Mouse (Mus musculus) thymus, postnatal 0 days (tissue): ENCODE data around the gene Calm3. TPM values are rescaled to one million over a fixed set of nuclear protein-coding genes. Genes with fewer than 3 reads are reported as not detected.

ENCODE experiments used
- DNase-seq: peaks from one replicate; pipeline ENCODE4 v3.0.0-alpha.2; 2015; ENCODE audit warnings: low spot score
- polyA plus RNA-seq: library from polyadenylated mRNA; unstranded; fragments of >200 nt; fragmentation: Nextera tagmentation; extraction: Ambion mirVana; gene quantifications from 2 replicates; pipeline ENCODE4 v1.2.1, GENCODE M21; 2015

The Calm3 gene
- polyA plus RNA-seq, 1 experiment from 2014 or later, result 201 TPM

- peak; percentile 84 for DNase-seq
Observed at GRCm38 (mm10) chr7:16891641-16892351, 32.1 kb downstream of the Calm3 start, which contains the start of gene Gng8. Gene Gng8, plus strand, starts transcription at chr7:16891786.

- no peak for DNase-seq
Observed at GRCm38 (mm10) chr7:16890944-16891343, 33.0 kb downstream of the Calm3 start.

GRCm38 (mm10) chr7:16890536-16890935, 33.4 kb downstream of the Calm3 start:
- DNase-seq, result no peak

- no peak for DNase-seq
Observed at GRCm38 (mm10) chr7:16885905-16886304, 38.0 kb downstream of the Calm3 start.

- DNase-seq, result peak; percentile 25
Observed at GRCm38 (mm10) chr7:16885271-16885776, 38.6 kb downstream of the Calm3 start.

- no peak for DNase-seq
Observed at GRCm38 (mm10) chr7:16884334-16884733, 39.6 kb downstream of the Calm3 start.

GRCm38 (mm10) chr7:16883162-16883561, 40.8 kb downstream of the Calm3 start:
- DNase-seq, result no peak

GRCm38 (mm10) chr7:16880615-16881014, 43.3 kb downstream of the Calm3 start:
- DNase-seq, result no peak

GRCm38 (mm10) chr7:16879796-16880547, 43.9 kb downstream of the Calm3 start:
- DNase-seq, result no peak

GRCm38 (mm10) chr7:16877717-16878116, 46.2 kb downstream of the Calm3 start:
- no peak for DNase-seq

- no peak for DNase-seq
Observed at GRCm38 (mm10) chr7:16876608-16877007, 47.3 kb downstream of the Calm3 start.

- DNase-seq, result no peak
Observed at GRCm38 (mm10) chr7:16876006-16876405, 47.9 kb downstream of the Calm3 start.

- DNase-seq, result no peak
Observed at GRCm38 (mm10) chr7:16875326-16875725, 48.6 kb downstream of the Calm3 start.

- no peak for DNase-seq
Observed at GRCm38 (mm10) chr7:16875310-16875325, 48.8 kb downstream of the Calm3 start, which contains the start of gene Dact3. Gene Dact3, plus strand, starts transcription at chr7:16875317.

GRCm38 (mm10) chr7:16874756-16875309, 49.1 kb downstream of the Calm3 start:
- peak; percentile 100 for DNase-seq

- DNase-seq, result peak; percentile 83
Observed at GRCm38 (mm10) chr7:16874190-16874589, 49.7 kb downstream of the Calm3 start.

GRCm38 (mm10) chr7:16873392-16873791, 50.5 kb downstream of the Calm3 start:
- DNase-seq, result no peak

- no peak for DNase-seq
Observed at GRCm38 (mm10) chr7:16872478-16872877, 51.4 kb downstream of the Calm3 start.

- no peak for DNase-seq
Observed at GRCm38 (mm10) chr7:16871600-16871999, 52.3 kb downstream of the Calm3 start.

GRCm38 (mm10) chr7:16869497-16869896, 54.4 kb downstream of the Calm3 start:
- no peak for DNase-seq

GRCm38 (mm10) chr7:16867488-16867887, 56.4 kb downstream of the Calm3 start:
- no peak for DNase-seq
